Mouse (Mus musculus): ENCODE measurements around the gene Ttc24.

DNA sequence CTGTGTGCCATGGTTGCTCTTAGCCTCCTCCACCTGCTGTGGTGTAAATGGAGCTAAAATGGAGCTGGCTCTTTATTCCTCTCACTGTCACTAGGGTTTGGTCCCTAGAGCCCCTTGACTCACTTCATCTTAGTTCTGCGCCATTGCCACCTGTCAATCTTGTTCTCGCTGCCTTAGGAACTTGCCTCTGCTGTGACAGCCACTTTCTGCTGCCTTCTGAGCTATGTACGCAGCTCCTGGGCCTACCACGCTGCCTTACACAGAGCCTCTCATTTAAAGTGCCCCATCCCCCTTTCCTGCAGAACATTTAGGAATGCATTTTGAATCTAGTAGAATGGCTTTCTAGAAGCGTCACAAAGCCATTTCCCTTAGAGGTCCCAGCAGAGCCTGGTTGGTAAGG lies 16.0 kb upstream of the Ttc24 start:
- TF ChIP-seq EP300 (optimal IDR thresholded peaks at IDR 0.05) (no peak), CTCF (IDR thresholded peaks at IDR 0.05; ENCODE audit: low read depth) (no peak)
